Mouse (Mus musculus): ENCODE results near the gene Wdr60. TPM values are rescaled to one million over a fixed set of nuclear protein-coding genes. Genes with fewer than 3 reads are reported as not detected.

Gene Wdr60
- total and polyA plus RNA-seq, 3 experiments, result 3.6 to 9.2 (median 6.7) TPM

DNA sequence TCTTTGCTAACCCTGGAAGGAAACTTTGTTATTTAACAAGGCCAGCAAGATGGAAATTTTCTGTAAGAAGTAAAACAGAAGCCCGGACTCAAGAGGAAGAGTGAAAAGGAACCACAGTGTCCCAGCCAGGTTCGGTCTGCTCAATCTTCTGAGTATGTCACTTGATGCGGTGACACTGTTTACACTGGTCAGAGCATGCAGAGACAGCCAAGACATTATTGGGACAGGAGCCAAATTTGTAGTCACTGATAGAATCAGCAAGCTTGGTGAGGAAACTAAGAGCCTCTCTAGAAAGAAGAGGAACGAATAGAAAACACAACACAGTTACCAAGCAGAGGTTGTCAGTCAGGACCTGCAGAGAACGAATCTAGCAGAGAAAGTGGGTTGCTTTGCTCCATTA is 93.2 kb downstream of the Wdr60 start:
- no peaks in the 10 kb centered on the region for H3K9me3 ChIP-seq (replicated peaks; ENCODE audit: low read length)
- H3K9ac ChIP-seq (ENCODE audit: insufficient read depth, low read depth), result no peak overlapping the region
- no peaks in the 10 kb centered on the region for H3K27me3 ChIP-seq (replicated peaks)
- H3K27ac ChIP-seq (ENCODE audit: insufficient read depth, low read depth), result no peak overlapping the region
- H3K4me3 ChIP-seq (replicated peaks in 1 of 3; ENCODE audit: low read depth in 2 of 3, low read length in 2 of 3, poor library complexity in 1 of 3), result no peak overlapping the region
- in situ Hi-C loops (cut with MboI; ENCODE audit: low pct_ligation_motif_present, low pct_unique_long_range_greater_than_20kb, low sequenced_read_pairs) (no loop called here), dilution Hi-C loops (cut with MboI; ENCODE audit: extremely low pct_ligation_motif_present, extremely low pct_unique_long_range_greater_than_20kb, low sequenced_read_pairs) (no loop called here)
- DNase-seq (ENCODE audit: extremely low read depth), result no peak
- no peak overlapping the region for H3K4me2 ChIP-seq (ENCODE audit: insufficient read depth, low read depth, poor library complexity, severe bottlenecking)
- H3K36me3 ChIP-seq (replicated peaks in 1 of 2; ENCODE audit: control insufficient read depth in 1 of 2, insufficient read depth in 1 of 2, low read length in 1 of 2), result no peaks in the 10 kb centered on the region
- H3K79me2 ChIP-seq (replicated peaks; ENCODE audit: control insufficient read depth, extremely low read depth, insufficient read depth, poor library complexity, severe bottlenecking), result no peaks in the 10 kb centered on the region
- TF ChIP-seq CHD2 (IDR thresholded peaks at IDR 0.05; ENCODE audit: low read length) (no peak), ETS1 (conservative IDR thresholded peaks at IDR 0.05; ENCODE audit: low read depth, low read length) (no peak), MEF2A (IDR thresholded peaks at IDR 0.05; ENCODE audit: borderline replicate concordance, low read depth, low read length) (no peak), CHD1 (IDR thresholded peaks at IDR 0.05; ENCODE audit: low read depth, low read length) (no peak), POLR2AphosphoS2 (IDR thresholded peaks at IDR 0.05; ENCODE audit: low read depth, low read length) (no peak), PAX5 (IDR thresholded peaks at IDR 0.05; ENCODE audit: low read length) (no peak), ZKSCAN1 (IDR thresholded peaks at IDR 0.05; ENCODE audit: borderline replicate concordance, low read depth, low read length) (no peak), IRF4 (IDR thresholded peaks at IDR 0.05; ENCODE audit: low read depth, low read length) (no peak), NELFE (IDR thresholded peaks at IDR 0.05; ENCODE audit: low read depth, low read length) (no peak), E2F4 (IDR thresholded peaks at IDR 0.05; ENCODE audit: insufficient replicate concordance, low read depth, low read length) (no peak), JUND (conservative IDR thresholded peaks at IDR 0.05; ENCODE audit: low read depth, low read length) (no peak)
- peaks cover 0 to 26% of the 10 kb centered on the region in 2 experiments; a peak in 2 of 4 replicates for H3K4me1 ChIP-seq (ENCODE audit: control insufficient read depth in 1 of 2, insufficient read depth in 2 of 2)

DNA sequence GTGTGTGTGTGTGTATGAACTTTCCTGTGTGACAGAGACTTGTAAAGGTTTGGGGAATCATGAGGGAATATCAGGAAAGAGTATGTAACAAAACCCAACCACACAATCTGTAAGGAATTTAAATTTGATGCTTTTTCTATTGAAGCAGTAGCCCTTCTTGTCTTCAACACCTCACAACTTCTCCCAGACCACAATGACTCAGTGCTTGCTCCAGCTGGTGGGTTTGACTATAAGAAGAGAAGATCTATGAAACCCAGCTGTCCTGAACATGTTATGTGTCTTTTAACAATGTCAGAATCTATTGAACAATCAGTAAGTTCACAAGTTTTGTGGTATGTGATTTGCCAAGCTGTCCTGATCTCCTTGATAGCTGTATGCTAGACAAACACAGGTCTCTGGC is 97.5 kb downstream of the Wdr60 start:
- TF ChIP-seq RAD21 (IDR thresholded peaks at IDR 0.05; ENCODE audit: low read depth, low read length) (no peak), IRF4 (IDR thresholded peaks at IDR 0.05; ENCODE audit: low read depth, low read length) (no peak), BHLHE40 (IDR thresholded peaks at IDR 0.05; ENCODE audit: low read depth, low read length) (no peak), MAZ (IDR thresholded peaks at IDR 0.05; ENCODE audit: low read depth, low read length) (no peak), EP300 (IDR thresholded peaks at IDR 0.05; ENCODE audit: low read length) (no peak), PAX5 (IDR thresholded peaks at IDR 0.05; ENCODE audit: low read length) (no peak), CHD1 (IDR thresholded peaks at IDR 0.05; ENCODE audit: low read depth, low read length) (no peak), ZNF384 (IDR thresholded peaks at IDR 0.05; ENCODE audit: low read depth, low read length) (no peak), SMC3 (IDR thresholded peaks at IDR 0.05; ENCODE audit: low read depth, low read length) (no peak), KAT2A (IDR thresholded peaks at IDR 0.05; ENCODE audit: insufficient replicate concordance, low read length) (no peak), TCF12 (IDR thresholded peaks at IDR 0.05; ENCODE audit: low read depth, low read length) (no peak), USF2 (conservative IDR thresholded peaks at IDR 0.05; ENCODE audit: low read depth, low read length) (no peak), MXI1 (IDR thresholded peaks at IDR 0.05; ENCODE audit: low read depth, low read length) (no peak), NRF1 (IDR thresholded peaks at IDR 0.05; ENCODE audit: low read depth, low read length) (no peak)
- no peak overlapping the region for H3K27ac ChIP-seq (ENCODE audit: insufficient read depth, low read depth)
- H3K36me3 ChIP-seq (replicated peaks in 1 of 2; ENCODE audit: control insufficient read depth in 1 of 2, insufficient read depth in 1 of 2, low read length in 1 of 2), result no peaks in the 10 kb centered on the region
- in situ Hi-C loops (cut with MboI; ENCODE audit: low pct_ligation_motif_present, low pct_unique_long_range_greater_than_20kb, low sequenced_read_pairs) (no loop called here), dilution Hi-C loops (cut with MboI; ENCODE audit: extremely low pct_ligation_motif_present, extremely low pct_unique_long_range_greater_than_20kb, low sequenced_read_pairs) (no loop called here)
- H3K4me1 ChIP-seq (ENCODE audit: control insufficient read depth in 1 of 2, insufficient read depth in 2 of 2), result peaks cover 0 to 19% of the 10 kb centered on the region in 2 experiments; a peak in 2 of 4 replicates
- no peak overlapping the region for H3K9ac ChIP-seq (ENCODE audit: insufficient read depth, low read depth)
- no peaks in the 10 kb centered on the region for H3K79me2 ChIP-seq (replicated peaks; ENCODE audit: control insufficient read depth, extremely low read depth, insufficient read depth, poor library complexity, severe bottlenecking)
- H3K27me3 ChIP-seq (replicated peaks), result no peaks in the 10 kb centered on the region
- DNase-seq (ENCODE audit: extremely low read depth), result no peak
- H3K4me2 ChIP-seq (ENCODE audit: insufficient read depth, low read depth, poor library complexity, severe bottlenecking), result no peak overlapping the region
- no peaks in the 10 kb centered on the region for H3K9me3 ChIP-seq (replicated peaks; ENCODE audit: low read length)
- no peak overlapping the region for H3K4me3 ChIP-seq (replicated peaks in 1 of 3; ENCODE audit: low read depth in 2 of 3, low read length in 2 of 3, poor library complexity in 1 of 3)

Data from CH12.LX (cell line).